Mouse (Mus musculus) spleen, postnatal 14 days (tissue): ENCODE results near the gene Tmem190.
"Not testable (repeated sequence)": the region's sequence is repeated elsewhere in the genome, so short reads cannot be mapped to it uniquely, and the experiment has no call there.

ENCODE experiments used
- DNase-seq, 2 experiments: peaks; one replicate each; pipeline ENCODE4 v3.0.0; 2021 to 2022; ENCODE audit warnings: low spot score in 2 of 2

Gene Tmem190

DNA sequence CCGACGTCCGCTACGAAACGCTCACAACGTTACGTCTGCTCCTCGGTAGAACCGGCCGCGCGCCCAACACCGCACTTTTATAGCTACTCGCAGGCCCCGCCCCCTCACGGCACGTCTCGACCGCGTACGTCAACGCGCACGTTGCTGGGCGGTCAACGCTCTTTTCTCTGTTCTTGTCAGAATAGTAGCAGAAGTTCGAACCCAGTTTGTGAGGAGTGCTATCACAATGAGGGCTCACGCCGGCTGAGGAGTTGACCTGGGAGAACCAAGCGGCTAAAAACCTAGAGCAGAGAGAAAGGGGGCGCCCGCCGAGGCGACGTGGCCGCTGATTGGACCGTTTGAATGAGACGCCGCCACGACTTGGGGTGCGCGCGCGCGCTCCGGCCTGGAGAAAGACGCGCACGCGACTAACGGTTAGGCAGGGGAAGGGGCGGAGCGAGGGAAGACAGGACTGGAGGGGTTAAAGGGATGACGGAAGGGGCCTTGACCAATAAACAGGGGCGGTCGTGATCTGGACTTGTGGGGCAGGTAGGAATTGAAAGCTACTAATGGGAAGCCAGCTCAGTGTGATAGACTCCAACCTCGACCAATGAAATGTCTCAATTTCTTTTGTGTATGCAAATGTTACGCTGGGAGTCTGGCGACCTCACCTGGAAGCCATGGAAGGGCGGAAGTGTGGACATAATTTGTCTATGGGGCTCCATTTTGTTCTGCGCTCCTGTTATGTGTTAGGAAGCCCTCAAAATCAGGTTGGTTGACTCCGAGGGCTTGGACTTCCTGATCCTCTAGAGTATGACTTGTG is 29.8 kb downstream of the Tmem190 start, which contains the start of gene Ube2s:
Gene Ube2s, minus strand, starts transcription at position 288 of the 802 bp plus-strand sequence.
- peak; percentile 97 to 99 for DNase-seq

DNA sequence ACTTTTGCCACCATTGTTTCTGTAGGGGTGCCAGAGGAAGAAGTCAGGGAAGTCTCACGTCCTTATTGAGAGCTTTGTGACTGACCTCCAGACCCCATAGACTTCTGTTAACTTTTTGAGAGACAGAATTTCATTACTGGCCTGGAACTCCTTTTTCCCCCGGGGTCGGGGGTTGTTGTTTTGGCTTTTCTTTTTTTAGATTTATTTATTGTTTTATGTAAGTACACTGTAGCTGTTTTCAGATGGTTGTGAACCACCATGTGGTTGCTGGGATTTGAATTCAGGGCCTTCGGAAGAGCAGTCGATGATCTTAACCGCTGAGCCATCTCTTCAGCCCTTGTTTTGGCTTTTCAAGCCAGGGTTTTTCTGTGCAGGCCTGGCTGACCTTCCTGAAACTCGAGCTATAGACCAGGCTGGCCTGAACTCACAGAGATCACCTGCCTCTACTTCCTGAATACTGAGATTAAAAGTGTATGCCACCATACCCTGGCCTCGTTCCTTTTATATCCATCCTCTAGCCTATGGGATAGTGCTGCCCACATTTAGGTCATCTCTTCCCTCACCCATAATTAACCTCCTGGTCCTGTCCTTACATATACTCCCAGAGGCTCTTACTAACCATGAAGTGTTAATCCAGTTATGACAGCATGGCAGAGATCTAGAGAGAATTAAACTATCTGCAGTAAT is 30.5 kb downstream of the Tmem190 start:
- DNase-seq, result no peak

GRCm38 (mm10) chr7:4816559-4816958 is 33.8 kb downstream of the Tmem190 start:
- no peak for DNase-seq

GRCm38 (mm10) chr7:4820925-4821324 is 38.2 kb downstream of the Tmem190 start:
- DNase-seq, result not testable (repeated sequence)

- DNase-seq, result no peak
Observed at GRCm38 (mm10) chr7:4821690-4822089, 39.0 kb downstream of the Tmem190 start.

DNA sequence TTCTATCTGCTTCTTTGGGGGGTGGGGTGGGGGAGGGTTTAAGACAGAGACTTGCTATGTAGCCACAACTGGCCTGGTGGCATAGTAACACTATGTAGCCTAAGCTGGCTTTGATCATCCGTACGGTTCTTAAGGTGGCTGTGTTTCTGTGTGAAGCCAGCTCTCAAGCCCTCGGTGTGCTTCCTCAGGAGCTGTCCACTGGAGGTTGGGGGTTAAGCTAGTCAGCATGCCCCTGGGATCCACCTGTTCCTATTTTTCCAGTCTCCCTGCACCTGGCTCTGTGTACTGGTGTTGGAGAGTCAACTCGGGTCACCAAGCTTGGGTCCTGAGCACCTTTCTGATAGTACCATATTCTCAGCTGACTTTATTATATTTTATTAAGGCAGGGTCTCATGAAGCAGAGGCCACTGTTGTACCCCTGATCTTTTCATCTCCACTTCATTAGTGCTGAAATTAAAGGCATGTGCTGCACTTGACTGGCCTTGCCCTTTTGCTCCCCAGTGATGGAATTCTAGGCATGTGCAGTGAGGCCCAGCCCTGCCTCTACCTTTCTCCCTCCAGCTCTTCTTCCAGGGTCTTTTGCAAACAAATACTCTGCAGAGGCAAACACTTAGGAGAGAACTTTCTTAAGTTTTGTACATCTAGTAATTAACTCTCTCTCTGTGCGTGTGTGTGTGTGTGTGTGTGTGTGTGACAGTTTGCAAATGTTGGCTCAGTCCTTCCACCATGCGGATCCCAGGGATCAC is 39.6 kb downstream of the Tmem190 start:
- DNase-seq, result no peak

DNA sequence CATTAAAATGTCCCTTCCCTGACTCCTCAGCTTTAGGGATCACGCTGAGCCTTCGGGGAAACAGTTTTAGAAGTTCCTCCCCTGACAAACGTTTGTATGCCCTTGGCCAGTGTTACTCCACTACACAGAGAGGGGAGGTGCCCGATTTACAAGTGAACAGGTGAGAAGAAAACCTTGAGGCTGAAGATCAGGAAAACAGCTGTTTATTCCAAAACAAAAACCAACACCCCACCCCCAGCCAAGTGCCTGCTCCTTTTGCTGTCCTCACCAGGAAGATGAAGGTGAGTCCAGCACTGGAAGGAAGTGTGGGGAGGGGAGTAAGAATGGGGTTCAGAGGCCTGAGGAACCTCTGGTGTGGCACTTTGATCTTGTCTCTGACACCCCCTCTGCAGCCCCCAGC is 42.6 kb downstream of the Tmem190 start:
- no peak for DNase-seq

GRCm38 (mm10) chr7:4830476-4830875 is 47.7 kb downstream of the Tmem190 start:
- DNase-seq, result no peak
